Mouse (Mus musculus) C2C12 (cell line): ENCODE data around the gene Rab11a.

ENCODE experiments used
- CEBPB ChIP-seq: IDR thresholded peaks from one replicate; pipeline ENCODE4 v1.6.1; 2011; ENCODE audit warnings: low read depth, mild to moderate bottlenecking, control low read depth, moderate library complexity
- CTCF ChIP-seq: IDR thresholded peaks from one replicate; pipeline ENCODE4 v1.5.1; 2011; ENCODE audit not compliant: control insufficient read depth, insufficient read depth, insufficient read length
- FOSL1 ChIP-seq: IDR thresholded peaks from one replicate; pipeline ENCODE4 v1.8.0; 2011; ENCODE audit warnings: mild to moderate bottlenecking, low read length; ENCODE audit not compliant: poor library complexity, insufficient read depth, severe bottlenecking
- MAX ChIP-seq: IDR thresholded peaks from one replicate; pipeline ENCODE4 v1.6.1; 2011; ENCODE audit warnings: mild to moderate bottlenecking, control low read depth
- MYOD1 ChIP-seq: IDR thresholded peaks from one replicate; pipeline ENCODE4 v1.6.1; 2011; ENCODE audit warnings: low read depth; ENCODE audit not compliant: control insufficient read depth, insufficient read length
- USF1 ChIP-seq: IDR thresholded peaks from one replicate; pipeline ENCODE4 v1.6.1; 2011; ENCODE audit warnings: low read depth, mild to moderate bottlenecking, control low read depth, moderate library complexity

GRCm38 (mm10) chr9:64703420-64703965 is 34.1 kb downstream of the Rab11a start:
- TF ChIP-seq CTCF = no peak
- no peak for TF ChIP-seq USF1
- no peak for TF ChIP-seq MAX
- TF ChIP-seq FOSL1 = no peak
- no peak for TF ChIP-seq CEBPB
- TF ChIP-seq MYOD1 = no peak
